Mouse (Mus musculus) erythroid progenitor cell, adult 5-6 weeks (primary cell): Measurements from ENCODE around the gene Vill. TPM values are rescaled to one million over a fixed set of nuclear protein-coding genes. Genes with fewer than 3 reads are reported as not detected.

Experiments
- ATAC-seq: replicated peaks from 2 replicates; pipeline ENCODE4 v1.8.0; 2016; ENCODE audit warnings: moderate number of reproducible peaks, mild to moderate bottlenecking, moderate TSS enrichment, inconsistent platforms; ENCODE audit not compliant: poor library complexity, low FRiP score, severe bottlenecking
- total RNA-seq, 2 experiments: library from RNA; stranded (forward) in 1 of 2; stranded (reverse) in 1 of 2; fragments of 150-400 nt in 1 of 2; fragments of 186-747, 209-891 nt in 1 of 2; gene quantifications; 2 replicates each; pipeline versions ENCODE4 v1.2.3 to v1.2.4; 2015 to 2017; ENCODE audit warnings: low replicate concordance in 2 of 2

The Vill gene
- total RNA-seq, 2 experiments from 2014 or later: not detected

GRCm38 (mm10) chr9:119101992-119102782, 49.6 kb downstream of the Vill start, which contains the start of gene Dlec1:
Gene Dlec1 (plus strand): TSS chr9:119102478.
- no peak for ATAC-seq

DNA sequence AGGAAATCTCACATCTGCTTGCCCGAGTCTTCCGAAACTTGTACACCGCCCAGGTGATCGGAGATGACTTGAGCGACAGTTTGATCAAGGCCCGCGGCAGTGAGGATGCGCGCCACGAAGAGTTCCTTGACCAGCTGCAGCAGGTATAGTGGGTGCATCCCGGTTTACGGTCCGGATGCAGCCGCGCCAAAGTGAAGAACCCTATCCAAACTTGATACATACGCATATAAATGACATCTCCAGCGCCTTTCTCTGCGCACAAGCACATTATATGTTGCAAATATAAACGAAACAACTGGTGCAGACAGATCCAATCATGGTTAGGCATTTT, 50.2 kb downstream of the Vill start:
- no peak for ATAC-seq

- ATAC-seq: no peak
Measured at GRCm38 (mm10) chr9:119107566-119107965, 55.0 kb downstream of the Vill start.

DNA sequence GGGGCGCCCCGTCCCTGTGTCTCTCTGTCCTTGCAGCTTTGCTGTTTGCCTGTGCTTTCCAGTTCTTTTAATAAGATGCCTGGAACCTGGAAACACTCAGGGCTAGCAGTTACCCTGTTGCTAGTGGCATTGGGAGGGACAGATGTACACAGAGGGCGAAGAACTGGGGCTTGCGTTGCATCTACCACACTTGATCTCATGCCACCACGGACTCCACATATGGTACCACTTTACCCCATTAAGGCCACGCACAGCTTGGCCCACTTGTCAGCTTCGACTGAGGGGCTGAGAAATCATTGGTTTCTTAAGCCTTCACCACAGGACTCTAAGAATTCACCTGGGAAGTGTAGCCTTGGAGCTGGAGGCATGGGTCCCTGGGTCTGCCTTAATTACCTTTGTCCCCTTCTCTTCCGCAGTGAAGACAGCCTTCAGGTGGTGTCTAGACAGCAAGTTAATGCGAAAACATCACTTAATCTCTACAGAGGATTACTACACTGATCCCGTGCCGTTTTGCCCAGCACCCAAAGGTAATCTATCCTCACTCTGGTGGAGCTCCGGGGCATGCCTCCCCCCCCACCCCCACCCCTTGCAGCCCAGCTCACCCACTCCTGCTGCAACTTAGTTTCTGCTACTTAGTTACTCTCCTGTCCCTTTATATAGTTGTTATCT, 57.2 kb downstream of the Vill start:
- ATAC-seq: no peak

- no peak for ATAC-seq
Measured at GRCm38 (mm10) chr9:119110640-119111039, 58.1 kb downstream of the Vill start.

- no peak for ATAC-seq
Measured at GRCm38 (mm10) chr9:119114911-119115310, 62.3 kb downstream of the Vill start.

DNA sequence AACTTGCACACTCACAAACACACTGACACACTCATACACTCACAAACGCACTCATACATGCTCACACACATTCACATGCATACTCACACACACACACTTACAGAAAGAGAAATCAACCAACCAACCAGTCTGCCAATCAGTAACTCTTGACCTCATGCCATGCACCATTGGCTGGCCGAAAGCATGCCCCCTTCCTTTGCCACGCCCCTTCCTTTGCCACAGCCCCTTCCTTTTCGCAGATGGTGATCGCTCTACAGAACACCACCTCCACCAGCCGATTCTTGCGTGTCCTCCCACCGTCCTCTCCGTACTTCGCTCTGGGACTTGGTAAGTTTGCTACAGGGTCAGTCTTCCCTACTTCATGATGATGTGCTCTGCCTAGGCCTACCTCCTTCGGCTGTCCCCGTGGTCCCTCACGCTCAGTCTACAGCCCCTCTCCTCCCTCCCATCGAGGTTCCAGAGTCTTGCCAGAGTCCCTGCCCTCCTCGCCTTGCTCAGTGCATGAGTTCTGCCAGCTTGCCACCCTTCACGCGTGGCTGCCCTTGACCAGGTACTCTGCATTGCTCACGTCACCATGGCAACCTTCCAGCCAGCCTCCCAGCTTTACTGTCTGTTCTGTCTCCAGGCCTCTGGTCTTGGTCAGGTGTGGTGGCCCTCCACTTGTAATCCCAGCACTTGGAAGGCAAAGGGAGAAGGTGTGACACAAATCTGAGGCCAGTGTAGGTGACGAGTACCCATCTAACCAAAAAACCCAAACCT, 67.0 kb downstream of the Vill start:
- 0 out of 2 replicates have a peak, but pooled peaks have one; percentile 22 for ATAC-seq

GRCm38 (mm10) chr9:119120168-119120560, 67.6 kb downstream of the Vill start:
- ATAC-seq: no peak

Other genes with a start within 250 kb of the Vill start
- 0.72 and 4.2 TPM in 2 replicates for gene Ctdspl, start 126.3 kb upstream of the Vill start, total RNA-seq (2015; ENCODE audit: low replicate concordance)
- gene Ctdspl, start 126.3 kb upstream of the Vill start, total RNA-seq (2017; ENCODE audit: low replicate concordance): 0.38 and 2.2 TPM in 2 replicates
- not detected in 2 replicates for gene Plcd1, start 40.7 kb downstream of the Vill start, total RNA-seq (2015; ENCODE audit: low replicate concordance)
- gene Plcd1, start 40.7 kb downstream of the Vill start, total RNA-seq (2017; ENCODE audit: low replicate concordance): not detected in 2 replicates
- 0.36 TPM in 1 of 2 replicates, not detected in the other for gene Dlec1, start 49.7 kb downstream of the Vill start, total RNA-seq (2015; ENCODE audit: low replicate concordance)
- not detected in 2 replicates for gene Dlec1, start 49.7 kb downstream of the Vill start, total RNA-seq (2017; ENCODE audit: low replicate concordance)
- not detected in 2 replicates for gene Acaa1b, start 104.3 kb downstream of the Vill start, total RNA-seq (2015; ENCODE audit: low replicate concordance)
- gene Acaa1b, start 104.3 kb downstream of the Vill start, total RNA-seq (2017; ENCODE audit: low replicate concordance): not detected in 2 replicates
- not detected in 2 replicates for gene Gm47289, start 106.4 kb downstream of the Vill start, total RNA-seq (2015; ENCODE audit: low replicate concordance)
- gene Gm47289, start 106.4 kb downstream of the Vill start, total RNA-seq (2017; ENCODE audit: low replicate concordance): not detected in 2 replicates
- not detected in 2 replicates for gene Slc22a13, start 156.3 kb downstream of the Vill start, total RNA-seq (2015; ENCODE audit: low replicate concordance)
- not detected in 2 replicates for gene Slc22a13, start 156.3 kb downstream of the Vill start, total RNA-seq (2017; ENCODE audit: low replicate concordance)